Comparison of ENCODE assay signal across 8 mouse cellular contexts in genomic region chr15:102248131-102248811, GRCm38 (mm10). TPM values are rescaled to one million over a fixed set of nuclear protein-coding genes. Genes with fewer than 3 reads are reported as not detected.
A peak's percentile ranks its signal among the peaks of the same experiment; 100 is the strongest.
DNase-seq lines count a peak whose midpoint lies in the region; ATAC-seq and TF ChIP-seq lines count a peak whose summit lies in the region.

No protein-coding gene starts in this region.

- no peak for TF ChIP-seq EP300 in liver, postnatal 0 days (IDR thresholded peaks at IDR 0.05; ENCODE audit: low read depth)

- no peak for ATAC-seq in heart, embryonic 12.5 days (ENCODE audit: insufficient number of reproducible peaks, low FRiP score)
- no peak for ATAC-seq in forebrain, embryonic 15.5 days (replicated peaks)
- no peak for ATAC-seq in liver, postnatal 0 days
- ATAC-seq in granulocyte monocyte progenitor cell, adult 5-6 weeks (replicated peaks; ENCODE audit: poor library complexity, severe bottlenecking) = no peak

- peak overlapping the region; percentile 77 for H3K9ac ChIP-seq in heart, embryonic 12.5 days
- peak overlapping the region; percentile 79; the same call in 1 of the 2 replicates for H3K9ac ChIP-seq in ES-E14 (ENCODE audit: insufficient read depth, low read depth, low read length, poor library complexity, severe bottlenecking)
- H3K9ac ChIP-seq in forebrain, embryonic 15.5 days (replicated peaks) = peak overlapping the region; percentile 53
- H3K9ac ChIP-seq in liver, postnatal 0 days (replicated peaks) = peak overlapping the region; percentile 62

- in situ Hi-C loops in ES-E14 (cut with MboI; ENCODE audit: low sequenced_read_pairs in 2 of 2, unreplicated experiment in 2 of 2) = no loop called here

- H3K4me3 ChIP-seq in heart, embryonic 12.5 days = peak overlapping the region; percentile 67
- peak overlapping the region; percentile 69 to 93 for H3K4me3 ChIP-seq in ES-E14 (ENCODE audit: insufficient read depth in 1 of 2, low read depth in 1 of 2, low read length in 2 of 2, poor library complexity in 1 of 2, severe bottlenecking in 1 of 2)
- H3K4me3 ChIP-seq in forebrain, embryonic 15.5 days = peak overlapping the region; percentile 61
- H3K4me3 ChIP-seq in liver, postnatal 0 days (ENCODE audit: low read depth, low read length) = peak overlapping the region; percentile 63

- peaks cover 67% of the 10 kb centered on the region for H3K27me3 ChIP-seq in heart, embryonic 12.5 days (replicated peaks)
- peaks cover 27% of the 10 kb centered on the region for H3K27me3 ChIP-seq in forebrain, embryonic 15.5 days
- H3K27me3 ChIP-seq in liver, postnatal 0 days (ENCODE audit: insufficient read depth, low read length) = peaks cover 66% of the 10 kb centered on the region

- H3K4me1 ChIP-seq in heart, embryonic 12.5 days (replicated peaks) = peaks cover 61% of the 10 kb centered on the region
- H3K4me1 ChIP-seq in ES-E14 (ENCODE audit: control insufficient read depth in 2 of 2, insufficient read depth in 2 of 2, low read length in 2 of 2, poor library complexity in 1 of 2) = peaks cover 14 to 30% of the 10 kb centered on the region in 2 experiments
- peaks cover 50% of the 10 kb centered on the region for H3K4me1 ChIP-seq in forebrain, embryonic 15.5 days
- peaks cover 24% of the 10 kb centered on the region for H3K4me1 ChIP-seq in liver, postnatal 0 days (ENCODE audit: insufficient read depth)

- intact Hi-C loops in heart, postnatal 36 days (cut with DNase I) = loop anchor here (2.0 to 5.0 kb wide), 2 partner anchors 31 to 269 kb away; partner anchors contain the start of genes Map3k12, Mfsd5 and Tarbp2

- no peaks in the 10 kb centered on the region for H3K36me3 ChIP-seq in heart, embryonic 12.5 days
- H3K36me3 ChIP-seq in ES-E14 (ENCODE audit: control insufficient read depth, insufficient read depth, low read length, poor library complexity, severe bottlenecking) = no peaks in the 10 kb centered on the region; the same call in 1 of the 2 replicates
- no peaks in the 10 kb centered on the region for H3K36me3 ChIP-seq in forebrain, embryonic 15.5 days
- no peaks in the 10 kb centered on the region for H3K36me3 ChIP-seq in liver, postnatal 0 days (replicated peaks; ENCODE audit: insufficient read depth, low read length)

- H3K4me2 ChIP-seq in heart, embryonic 12.5 days = peak overlapping the region; percentile 98
- peak overlapping the region; percentile 94 for H3K4me2 ChIP-seq in forebrain, embryonic 15.5 days (replicated peaks)
- H3K4me2 ChIP-seq in liver, postnatal 0 days (ENCODE audit: low read depth, low read length) = peak overlapping the region; percentile 96

- WGBS in heart, embryonic 12.5 days = 10% methylated on average over 8 of the region's 8 CpGs
- 7% methylated on average over 8 of the region's 8 CpGs for WGBS in forebrain, embryonic 15.5 days
- WGBS in liver, postnatal 0 days (ENCODE audit: insufficient replicate concordance) = 10% methylated on average over 8 of the region's 8 CpGs

- H3K9me3 ChIP-seq in heart, embryonic 12.5 days (replicated peaks) = no peaks in the 10 kb centered on the region
- H3K9me3 ChIP-seq in ES-E14 (ENCODE audit: control insufficient read depth, insufficient read depth, low read depth, low read length) = no peaks in the 10 kb centered on the region
- H3K9me3 ChIP-seq in forebrain, embryonic 15.5 days = no peaks in the 10 kb centered on the region
- H3K9me3 ChIP-seq in liver, postnatal 0 days (ENCODE audit: low read length) = no peaks in the 10 kb centered on the region

- no peak for DNase-seq in heart, postnatal 36 days
- DNase-seq in ES-E14 (ENCODE audit: low read depth, low spot score) = no peak
- DNase-seq in liver, postnatal 0 days = no peak
- no peak for DNase-seq in right cerebral cortex, postnatal 25 days
- no peak for DNase-seq in thymus, postnatal 36 days

- TF ChIP-seq CTCF in liver, postnatal 0 days (IDR thresholded peaks at IDR 0.05; ENCODE audit: low read depth) = no peak

- peak overlapping the region; percentile 94 for H3K27ac ChIP-seq in heart, embryonic 12.5 days (ENCODE audit: poor library complexity, severe bottlenecking)
- peak overlapping the region; percentile 98 for H3K27ac ChIP-seq in ES-E14 (ENCODE audit: insufficient read depth, low read depth, low read length, poor library complexity, severe bottlenecking)
- peak overlapping the region; percentile 91 for H3K27ac ChIP-seq in forebrain, embryonic 15.5 days (replicated peaks)
- peak overlapping the region; percentile 88 for H3K27ac ChIP-seq in liver, postnatal 0 days (ENCODE audit: low read depth)

TF ChIP-seq in ES-E14, 5 proteins besides CTCF, POLR2A, EP300 and RAD21:
- TF ChIP-seq CHD2 (IDR thresholded peaks at IDR 0.05; ENCODE audit: low read depth, low read length) (no peak), ZNF384 (IDR thresholded peaks at IDR 0.05; ENCODE audit: low read depth, low read length) (peak; percentile 54; the same call in 1 of the 2 replicates)

RNA-seq across cellular contexts. Expression of gene Rarg, which starts 9.0 kb away (rescaled TPM):
- polyA plus RNA-seq in heart, embryonic 12.5 days (2016; fragmentation: Nextera tagmentation; extraction: Ambion mirVana) = 12.0 TPM in 2 replicates
- total RNA-seq in heart, postnatal 36 days (2021) = 10 to 100 TPM; 20.0 to 21.9 TPM
- 101 and 115 TPM in 2 replicates for total RNA-seq in ES-E14 (2012; rRNA removed)
- polyA plus RNA-seq in forebrain, embryonic 15.5 days (2015; fragmentation: Nextera tagmentation; extraction: Ambion mirVana) = 5.9 and 6.2 TPM in 2 replicates
- polyA plus RNA-seq in liver, postnatal 0 days (2015; fragmentation: Nextera tagmentation; extraction: Ambion mirVana) = 2.4 and 2.6 TPM in 2 replicates
- total RNA-seq in granulocyte monocyte progenitor cell, adult 5-6 weeks (2014; fragmentation: Nextera tagmentation) = 7.5 and 11.5 TPM in 2 replicates
- 2.0 and 3.4 TPM in 2 replicates for total RNA-seq in granulocyte monocyte progenitor cell, adult 5-6 weeks (2017)

RNA-seq across cellular contexts. Expression of gene Itgb7, which starts 16.5 kb away (rescaled TPM):
- polyA plus RNA-seq in heart, embryonic 12.5 days (2016; fragmentation: Nextera tagmentation; extraction: Ambion mirVana) = 0.38 and 0.72 TPM in 2 replicates
- 1 to 10 TPM; 1.6 to 1.8 TPM for total RNA-seq in heart, postnatal 36 days (2021)
- 34.0 and 93.0 TPM in 2 replicates for total RNA-seq in ES-E14 (2012; rRNA removed)
- 0.33 and 0.99 TPM in 2 replicates for polyA plus RNA-seq in forebrain, embryonic 15.5 days (2015; fragmentation: Nextera tagmentation; extraction: Ambion mirVana)
- polyA plus RNA-seq in liver, postnatal 0 days (2015; fragmentation: Nextera tagmentation; extraction: Ambion mirVana) = 5.8 and 8.6 TPM in 2 replicates
- total RNA-seq in granulocyte monocyte progenitor cell, adult 5-6 weeks (2014; fragmentation: Nextera tagmentation) = 7.4 and 42.7 TPM in 2 replicates
- 15.2 and 31.6 TPM in 2 replicates for total RNA-seq in granulocyte monocyte progenitor cell, adult 5-6 weeks (2017)

RNA-seq across cellular contexts. Expression of gene Gm9918, which starts 22.1 kb away (rescaled TPM):
- polyA plus RNA-seq in heart, embryonic 12.5 days (2016; fragmentation: Nextera tagmentation; extraction: Ambion mirVana) = 0.19 TPM in 1 of 2 replicates, not detected in the other
- not detected for total RNA-seq in heart, postnatal 36 days (2021)
- 0.45 and 1.0 TPM in 2 replicates for total RNA-seq in ES-E14 (2012; rRNA removed)
- not detected in 2 replicates for polyA plus RNA-seq in forebrain, embryonic 15.5 days (2015; fragmentation: Nextera tagmentation; extraction: Ambion mirVana)
- polyA plus RNA-seq in liver, postnatal 0 days (2015; fragmentation: Nextera tagmentation; extraction: Ambion mirVana) = not detected in 2 replicates
- not detected in 2 replicates for total RNA-seq in granulocyte monocyte progenitor cell, adult 5-6 weeks (2014; fragmentation: Nextera tagmentation)
- not detected in 2 replicates for total RNA-seq in granulocyte monocyte progenitor cell, adult 5-6 weeks (2017)

RNA-seq across cellular contexts. Expression of gene Mfsd5, which starts 31.0 kb away (rescaled TPM):
- 46.2 and 48.2 TPM in 2 replicates for polyA plus RNA-seq in heart, embryonic 12.5 days (2016; fragmentation: Nextera tagmentation; extraction: Ambion mirVana)
- 10 to 100 TPM; 18.1 to 19.4 TPM for total RNA-seq in heart, postnatal 36 days (2021)
- 89.9 and 95.7 TPM in 2 replicates for total RNA-seq in ES-E14 (2012; rRNA removed)
- 50.1 and 51.5 TPM in 2 replicates for polyA plus RNA-seq in forebrain, embryonic 15.5 days (2015; fragmentation: Nextera tagmentation; extraction: Ambion mirVana)
- polyA plus RNA-seq in liver, postnatal 0 days (2015; fragmentation: Nextera tagmentation; extraction: Ambion mirVana) = 25.4 and 27.4 TPM in 2 replicates
- 20.0 and 39.8 TPM in 2 replicates for total RNA-seq in granulocyte monocyte progenitor cell, adult 5-6 weeks (2014; fragmentation: Nextera tagmentation)
- 16.1 and 29.4 TPM in 2 replicates for total RNA-seq in granulocyte monocyte progenitor cell, adult 5-6 weeks (2017)

RNA-seq across cellular contexts. Expression of gene Csad, which starts 43.7 kb away (rescaled TPM):
- polyA plus RNA-seq in heart, embryonic 12.5 days (2016; fragmentation: Nextera tagmentation; extraction: Ambion mirVana) = 39.1 and 39.4 TPM in 2 replicates
- 10 to 100 TPM; 15.8 to 16.2 TPM for total RNA-seq in heart, postnatal 36 days (2021)
- total RNA-seq in ES-E14 (2012; rRNA removed) = 47.3 and 51.9 TPM in 2 replicates
- polyA plus RNA-seq in forebrain, embryonic 15.5 days (2015; fragmentation: Nextera tagmentation; extraction: Ambion mirVana) = 44.2 and 45.1 TPM in 2 replicates
- 224 and 243 TPM in 2 replicates for polyA plus RNA-seq in liver, postnatal 0 days (2015; fragmentation: Nextera tagmentation; extraction: Ambion mirVana)
- total RNA-seq in granulocyte monocyte progenitor cell, adult 5-6 weeks (2014; fragmentation: Nextera tagmentation) = 17.0 and 18.1 TPM in 2 replicates
- 7.5 and 23.4 TPM in 2 replicates for total RNA-seq in granulocyte monocyte progenitor cell, adult 5-6 weeks (2017)
